Mouse (Mus musculus) midbrain, embryonic 12.5 days (tissue): ENCODE data around the gene Polr3f. TPM values are rescaled to one million over a fixed set of nuclear protein-coding genes. Genes with fewer than 3 reads are reported as not detected.

Experiments
- polyA plus RNA-seq: library from polyadenylated mRNA; unstranded; fragments of >200 nt; fragmentation: Nextera tagmentation; extraction: Ambion mirVana; gene quantifications from 2 replicates; pipeline ENCODE4 v1.2.1, GENCODE M21; 2016

Gene Polr3f
- polyA plus RNA-seq, 1 experiment from 2014 or later: 33.9 TPM

Other genes with a start within 250 kb of the Polr3f start
- gene Ovol2, start 195.6 kb upstream of the Polr3f start, polyA plus RNA-seq: not detected in 2 replicates
- 46.0 and 47.1 TPM in 2 replicates for gene Kat14, start 158.7 kb upstream of the Polr3f start, polyA plus RNA-seq
- gene Pet117, start 158.7 kb upstream of the Polr3f start, polyA plus RNA-seq: not detected in 2 replicates
- 3.6 and 4.8 TPM in 2 replicates for gene Dzank1, start 304 bp upstream of the Polr3f start, polyA plus RNA-seq
- gene Rbbp9, start 23.2 kb downstream of the Polr3f start, polyA plus RNA-seq: 60.3 and 62.0 TPM in 2 replicates
- gene Sec23b, start 28.5 kb downstream of the Polr3f start, polyA plus RNA-seq: 109 and 115 TPM in 2 replicates
- gene Smim26, start 66.3 kb downstream of the Polr3f start, polyA plus RNA-seq: 38.4 and 48.4 TPM in 2 replicates
- gene Dtd1, start 72.2 kb downstream of the Polr3f start, polyA plus RNA-seq: 36.6 and 39.9 TPM in 2 replicates